Mouse (Mus musculus): ENCODE data around the gene Asb8. TPM values are rescaled to one million over a fixed set of nuclear protein-coding genes. Genes with fewer than 3 reads are reported as not detected.

The Asb8 gene
- total RNA-seq, 2 experiments from 2014 or later: 102 to 106 TPM

DNA sequence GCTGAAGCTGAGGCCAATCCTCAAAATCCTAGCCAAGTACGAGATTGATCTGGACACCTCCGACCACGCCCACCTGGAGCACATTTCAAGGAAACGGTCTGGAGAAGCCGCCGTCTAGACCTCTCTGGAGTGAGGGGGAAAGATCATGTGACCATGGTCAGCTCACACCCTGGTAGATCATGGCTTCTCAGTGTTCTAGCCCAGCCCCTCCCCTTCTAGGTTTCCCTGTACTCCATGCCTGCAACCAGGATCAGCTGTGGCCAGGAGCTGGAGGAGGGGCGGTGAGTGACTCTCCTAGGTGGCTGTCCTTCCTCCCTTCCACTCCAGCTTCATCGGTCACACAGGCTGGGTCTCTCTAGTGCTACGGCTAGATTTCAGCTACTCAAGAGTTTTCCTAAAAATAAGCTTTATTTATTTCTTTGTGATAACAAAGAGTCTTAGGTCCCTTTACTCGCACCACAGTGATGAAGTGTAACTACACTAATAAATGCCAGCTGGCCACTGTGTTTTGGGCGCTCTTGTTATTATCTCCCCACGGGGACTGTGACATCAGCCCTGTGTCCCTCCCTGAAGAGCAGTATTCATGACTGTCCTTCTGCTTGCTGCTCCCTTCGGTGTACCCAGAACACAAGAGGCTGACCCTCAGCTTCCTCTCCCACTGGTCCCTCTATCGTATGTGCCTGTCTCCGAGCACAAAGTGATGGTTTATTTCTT lies 33.3 kb downstream of the Asb8 start:
- intact Hi-C loops (cut with DNase I): loop anchor here (2.0 kb wide), 1 partner anchor 17 kb away; no protein-coding TSS in a partner anchor
- no peak for DNase-seq (ENCODE audit: low spot score)

DNA sequence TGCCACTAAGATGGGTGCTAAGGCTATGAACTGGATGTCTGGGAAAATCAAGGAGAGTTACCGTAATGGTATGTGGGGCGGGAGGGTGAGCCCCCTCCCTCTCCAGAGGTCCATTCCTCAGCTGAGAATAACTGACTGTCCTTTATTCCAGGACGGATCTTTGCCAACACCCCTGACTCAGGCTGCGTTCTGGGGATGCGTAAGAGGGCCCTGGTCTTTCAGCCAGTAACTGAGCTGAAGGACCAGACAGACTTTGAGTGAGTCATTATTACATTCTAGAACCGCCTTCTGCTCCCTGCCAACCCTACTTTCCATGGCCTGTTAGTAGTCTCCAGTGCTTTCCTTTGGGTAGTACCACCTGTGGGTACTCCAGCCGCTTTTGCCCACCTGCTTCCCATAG lies 34.0 kb downstream of the Asb8 start:
- intact Hi-C loops (cut with DNase I): loop anchor here (2.0 kb wide), 1 partner anchor 17 kb away; no protein-coding TSS in a partner anchor
- no peak for DNase-seq (ENCODE audit: low spot score)

DNA sequence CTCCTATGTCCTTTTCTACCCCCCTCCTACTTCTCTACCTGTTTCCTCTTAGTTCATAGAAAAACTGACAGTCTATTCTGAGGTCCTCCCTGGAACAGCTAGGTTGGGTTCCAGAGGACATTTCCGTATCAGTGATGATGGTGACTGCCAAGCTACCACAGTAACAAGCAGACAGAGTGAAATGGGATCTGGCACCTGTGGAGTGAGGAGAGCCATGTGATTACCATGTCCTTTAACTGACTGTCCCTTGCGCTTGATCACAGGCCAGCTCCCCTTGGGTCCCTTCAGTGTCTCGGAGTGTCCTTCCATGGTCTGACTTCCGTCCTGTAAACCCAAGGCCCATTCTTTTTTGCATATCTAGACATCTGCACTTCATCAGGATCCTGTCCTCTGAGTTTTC lies 34.4 kb downstream of the Asb8 start:
- intact Hi-C loops (cut with DNase I): loop anchor here (2.0 kb wide), 1 partner anchor 18 kb away; no protein-coding TSS in a partner anchor
- DNase-seq (ENCODE audit: low spot score): no peak

DNA sequence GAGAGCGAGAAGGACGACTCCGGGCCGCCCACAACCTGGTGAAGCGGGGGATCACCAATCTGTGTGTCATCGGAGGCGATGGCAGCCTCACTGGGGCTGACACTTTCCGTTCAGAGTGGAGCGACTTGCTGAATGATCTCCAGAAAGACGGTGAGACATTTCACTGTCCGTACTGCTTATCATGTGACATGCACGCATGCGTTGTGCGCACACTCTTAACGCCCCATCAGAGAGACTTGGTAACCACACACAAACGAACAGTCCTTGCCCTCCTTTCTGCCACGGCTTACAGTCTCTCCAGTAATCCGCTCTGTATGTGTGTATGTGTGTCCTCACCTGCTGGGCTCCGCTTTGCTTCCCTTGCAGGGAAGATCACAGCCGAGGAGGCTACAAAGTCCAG lies 44.6 kb downstream of the Asb8 start:
- DNase-seq (ENCODE audit: low spot score): no peak
- intact Hi-C loops (cut with DNase I): no loop called here

DNA sequence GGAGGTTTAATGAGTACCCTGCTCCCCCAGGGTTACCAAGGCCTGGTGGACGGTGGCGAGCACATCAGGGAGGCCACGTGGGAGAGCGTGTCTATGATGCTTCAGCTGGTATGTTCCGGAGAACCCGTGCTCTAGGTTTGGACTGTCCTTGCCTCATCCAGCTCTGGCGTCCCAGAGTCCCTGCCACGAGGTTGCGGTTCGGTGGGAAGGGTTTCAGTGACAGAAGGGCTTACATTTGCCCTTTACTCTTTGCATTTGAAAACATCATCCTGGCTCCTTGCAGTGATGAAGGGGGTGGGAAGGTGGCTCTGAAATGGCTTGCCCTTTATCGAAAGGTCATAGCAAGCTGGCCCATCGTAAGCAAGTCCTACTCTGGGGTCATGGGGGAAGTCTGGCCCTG lies 46.1 kb downstream of the Asb8 start:
- intact Hi-C loops (cut with DNase I): no loop called here
- DNase-seq (ENCODE audit: low spot score): no peak

DNA sequence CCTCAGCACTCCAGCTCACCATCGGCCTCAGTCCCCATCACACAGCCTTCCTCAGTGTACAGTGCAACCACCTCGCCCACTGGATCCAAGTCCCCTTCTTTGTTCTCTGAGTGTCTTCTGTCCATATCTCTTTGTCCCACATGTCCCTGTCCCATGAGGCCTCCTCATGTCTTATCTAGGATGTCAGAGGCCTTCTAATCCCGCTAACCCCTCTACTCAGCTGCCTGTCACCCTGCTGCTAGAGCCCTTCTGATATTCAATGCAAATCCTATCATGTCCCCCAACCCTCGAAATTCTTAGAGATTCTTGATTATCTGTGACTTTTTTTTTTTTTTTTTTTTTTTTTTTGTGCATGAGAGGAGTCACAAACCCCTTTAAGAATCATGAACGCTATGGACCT lies 49.1 kb downstream of the Asb8 start:
- intact Hi-C loops (cut with DNase I): no loop called here

DNA sequence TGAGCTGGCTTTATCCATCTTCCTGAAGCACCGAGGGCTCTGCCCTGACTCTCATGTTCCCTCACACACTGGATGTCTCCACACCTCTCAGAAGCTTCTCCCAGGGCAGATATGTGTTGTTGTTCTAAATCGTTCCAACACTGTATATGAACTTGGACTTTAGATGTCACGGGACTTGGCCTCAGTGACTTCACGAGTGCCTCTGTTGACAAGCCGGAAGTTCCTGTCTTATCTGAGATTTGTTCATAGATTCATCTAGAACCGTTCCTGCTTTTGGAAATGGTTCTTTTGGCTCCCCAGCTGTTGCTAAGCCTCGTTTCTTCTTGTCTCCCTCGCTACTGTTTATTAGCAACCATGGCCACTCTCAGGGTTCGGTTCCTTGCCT lies 49.7 kb downstream of the Asb8 start:
- DNase-seq (ENCODE audit: low spot score): no peak
- intact Hi-C loops (cut with DNase I): no loop called here

More for the DNA sequence above, 49.1 kb downstream of the Asb8 start:
- DNase-seq (ENCODE audit: low spot score): no peak

DNA sequence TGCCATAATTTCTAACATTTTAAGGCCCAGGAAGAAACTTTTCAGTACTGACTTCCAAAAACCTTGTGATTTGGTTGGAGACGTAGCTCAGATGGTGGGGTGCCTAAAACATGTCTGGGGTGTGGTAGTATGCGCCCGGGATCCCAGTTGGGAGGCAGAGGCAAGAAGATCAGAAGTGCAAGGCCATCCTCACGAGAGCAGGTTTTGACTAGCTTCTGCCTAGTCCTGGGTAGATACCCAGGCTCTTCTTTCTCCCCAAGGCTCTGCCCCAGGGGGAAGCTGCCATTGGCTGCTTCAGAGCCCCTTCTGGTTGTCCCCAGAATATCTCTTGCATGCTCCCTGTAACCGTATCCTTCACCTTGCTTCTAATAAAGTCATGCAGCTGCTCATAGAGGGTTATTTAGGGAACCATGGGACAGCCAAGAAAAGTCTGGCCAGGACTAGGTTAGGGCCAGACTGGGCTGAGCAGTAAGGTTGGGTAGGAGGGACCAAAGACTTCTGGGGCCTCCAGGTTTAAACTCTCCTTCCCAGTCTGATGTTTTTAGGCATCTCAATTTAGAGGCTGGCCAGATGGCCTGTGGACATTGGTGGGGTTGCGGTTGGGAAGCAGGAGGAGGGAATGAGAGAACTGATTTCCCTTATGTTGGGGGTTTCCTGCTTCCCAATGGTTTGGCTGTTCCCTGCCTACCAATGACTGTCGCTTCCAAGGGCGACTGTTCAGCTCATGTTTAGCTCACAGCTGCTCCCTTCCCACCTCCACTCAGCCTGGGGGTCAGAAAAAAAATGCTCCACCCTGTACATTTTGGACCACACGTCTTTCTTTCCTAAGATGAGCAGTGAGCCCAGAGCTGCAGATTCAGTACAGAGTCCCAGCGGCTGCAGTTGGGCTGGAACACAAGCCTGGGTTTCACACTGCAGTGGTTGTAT lies 50.3 kb downstream of the Asb8 start:
- intact Hi-C loops (cut with DNase I): no loop called here
- no peak for DNase-seq (ENCODE audit: low spot score)

DNA sequence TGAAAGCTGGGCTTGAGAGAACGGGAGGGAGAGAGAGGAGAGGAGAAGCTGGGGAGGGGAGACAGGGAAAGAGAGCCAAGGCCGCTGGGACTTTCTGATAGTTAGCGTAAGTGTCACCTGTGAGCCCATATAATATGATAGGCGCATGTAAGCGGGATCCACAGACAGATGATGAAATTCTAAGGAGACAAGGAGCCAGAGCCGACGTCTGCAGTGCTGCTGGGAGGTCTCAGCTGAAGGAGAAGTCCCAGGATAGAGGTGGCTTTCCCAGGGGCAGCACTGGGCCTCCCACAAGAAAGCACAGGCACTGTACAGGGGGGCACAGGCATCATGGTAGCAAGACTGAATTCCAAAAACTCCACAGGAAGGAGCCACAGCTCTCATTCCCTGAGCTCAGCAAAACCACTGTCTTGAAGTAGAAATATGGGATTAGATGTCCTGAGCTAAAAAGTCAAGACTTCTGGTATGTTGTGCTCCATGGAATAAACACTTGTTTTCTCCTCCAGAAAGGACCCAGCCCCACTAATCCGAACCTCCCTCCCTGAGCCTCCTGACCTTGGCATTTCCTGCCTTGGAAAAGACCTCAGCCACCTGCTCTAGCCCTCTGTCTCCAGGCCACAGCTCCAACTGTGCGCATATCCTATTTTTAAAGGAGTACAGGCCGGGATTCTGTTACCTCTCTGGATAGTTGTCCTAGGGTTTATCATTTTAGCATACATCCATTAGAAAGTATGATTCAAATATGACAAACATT lies 51.1 kb downstream of the Asb8 start:
- intact Hi-C loops (cut with DNase I): no loop called here
- DNase-seq (ENCODE audit: low spot score): no peak

DNA sequence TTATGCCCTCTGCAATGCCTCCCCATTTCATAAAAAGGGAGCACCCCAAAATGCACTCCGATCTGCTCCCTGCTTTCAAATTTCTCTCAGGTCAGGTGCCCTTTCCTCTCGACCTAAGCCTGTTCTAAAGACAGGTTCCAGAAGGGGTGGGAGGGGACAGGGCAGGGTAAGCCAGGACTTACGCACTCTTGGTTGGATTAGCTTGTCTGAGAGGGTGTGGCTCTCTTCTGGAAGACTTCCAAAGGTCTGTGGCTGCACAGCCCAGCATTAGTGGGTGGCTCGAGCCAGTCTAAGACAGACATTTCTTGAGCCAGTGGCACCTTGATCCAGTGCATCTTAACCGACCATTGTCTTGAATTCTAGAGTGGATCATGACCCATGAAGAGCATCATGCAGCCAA lies 53.6 kb downstream of the Asb8 start:
- DNase-seq (ENCODE audit: low spot score): no peak
- intact Hi-C loops (cut with DNase I): no loop called here

DNA sequence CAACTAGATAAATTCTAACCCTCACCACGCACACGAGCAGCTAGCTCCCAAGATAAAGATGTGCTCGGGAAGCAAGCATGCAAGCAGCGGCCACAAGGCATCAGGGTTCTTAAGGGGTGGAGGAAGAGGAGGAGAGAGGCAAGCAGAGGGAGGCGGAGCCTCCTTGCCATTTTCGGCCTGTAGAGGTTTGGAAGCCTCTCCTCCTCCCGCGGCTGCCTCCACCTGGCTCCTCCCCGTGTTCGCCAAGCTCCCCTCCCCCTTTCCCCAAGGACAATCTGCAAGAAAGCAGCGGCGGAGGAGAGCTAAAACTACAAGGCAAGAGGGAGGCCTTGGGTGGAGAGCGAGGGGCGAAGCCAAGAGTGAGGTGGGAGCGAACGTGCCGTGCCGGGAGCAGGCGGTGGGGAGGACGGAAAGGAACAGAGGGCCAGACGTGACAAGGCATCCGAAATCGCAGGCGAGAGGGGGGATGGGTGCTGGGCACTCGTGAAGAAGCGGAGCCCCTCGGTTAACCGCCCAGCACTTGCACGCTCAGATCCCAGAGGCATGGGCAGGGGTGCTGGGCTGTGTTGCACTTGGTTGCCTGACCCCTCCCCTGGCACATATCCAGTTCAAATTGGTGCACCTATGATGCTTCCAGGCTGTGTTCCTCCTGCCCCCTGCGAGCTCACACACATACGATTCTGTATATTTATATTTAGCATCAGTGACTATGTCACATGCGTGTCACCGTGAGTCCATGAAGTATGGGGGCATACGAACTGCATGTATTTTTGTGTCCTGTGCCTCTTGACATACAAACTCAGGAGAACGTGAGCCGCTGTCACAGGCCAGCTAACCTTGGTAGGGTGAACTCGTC lies 56.9 kb downstream of the Asb8 start:
- intact Hi-C loops (cut with DNase I): loop anchor here (2.0 kb wide), 1 partner anchor 16 kb away; the partner anchor contains the start of genes Pfkm and Senp1
- peak; percentile 76 for DNase-seq (ENCODE audit: low spot score)

DNA sequence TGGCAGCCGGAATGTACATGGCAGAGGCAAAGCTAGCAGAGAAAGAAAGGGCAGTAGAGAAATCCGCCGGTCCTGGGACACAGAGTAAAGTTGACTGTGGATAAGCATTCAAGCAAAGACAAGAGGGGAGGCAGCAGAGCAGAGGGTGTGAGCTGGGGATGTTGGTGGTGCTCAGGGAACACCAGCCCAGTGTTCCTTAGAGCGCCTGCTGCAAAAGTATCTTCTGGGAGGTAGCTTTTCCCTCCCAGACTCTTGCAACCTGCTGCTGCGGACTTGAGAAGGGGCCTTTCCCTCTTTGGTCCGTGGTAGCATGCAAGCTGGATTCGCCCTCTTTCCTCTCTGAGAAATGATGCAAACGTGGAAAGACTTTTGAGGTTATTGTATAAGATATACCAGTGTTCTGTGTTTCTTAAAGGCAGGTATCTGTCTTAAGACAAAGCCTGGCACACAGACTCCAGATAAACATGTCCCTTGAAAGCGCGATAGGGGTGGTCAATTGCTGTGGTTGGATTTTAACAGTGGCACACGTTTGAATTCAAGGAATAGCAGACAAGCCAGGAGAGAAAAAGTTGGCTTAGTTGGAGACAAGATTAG lies 57.6 kb downstream of the Asb8 start:
- no peak for DNase-seq (ENCODE audit: low spot score)
- intact Hi-C loops (cut with DNase I): loop anchor here (2.0 kb wide), 1 partner anchor 15 kb away; the partner anchor contains the start of genes Pfkm and Senp1

DNA sequence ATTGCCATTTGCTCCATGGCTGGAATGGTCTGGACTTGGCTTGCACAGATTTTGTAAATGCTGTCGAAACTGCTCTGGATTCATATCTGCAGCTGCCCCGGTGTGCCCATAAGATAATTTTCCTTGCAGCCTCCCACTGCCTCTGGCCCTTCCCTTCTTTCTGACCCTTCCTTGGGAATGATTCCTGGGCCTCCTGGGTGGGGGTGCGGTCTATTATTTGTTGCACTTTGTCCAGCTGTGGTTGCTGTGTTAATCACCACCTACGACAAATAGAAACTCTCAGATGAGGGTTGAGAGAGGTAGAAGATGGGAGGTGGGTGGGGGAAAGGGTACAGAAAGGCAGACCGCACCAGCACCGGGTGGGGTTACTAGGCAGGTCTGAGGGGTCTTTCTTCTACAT lies 58.2 kb downstream of the Asb8 start:
- intact Hi-C loops (cut with DNase I): no loop called here

DNA sequence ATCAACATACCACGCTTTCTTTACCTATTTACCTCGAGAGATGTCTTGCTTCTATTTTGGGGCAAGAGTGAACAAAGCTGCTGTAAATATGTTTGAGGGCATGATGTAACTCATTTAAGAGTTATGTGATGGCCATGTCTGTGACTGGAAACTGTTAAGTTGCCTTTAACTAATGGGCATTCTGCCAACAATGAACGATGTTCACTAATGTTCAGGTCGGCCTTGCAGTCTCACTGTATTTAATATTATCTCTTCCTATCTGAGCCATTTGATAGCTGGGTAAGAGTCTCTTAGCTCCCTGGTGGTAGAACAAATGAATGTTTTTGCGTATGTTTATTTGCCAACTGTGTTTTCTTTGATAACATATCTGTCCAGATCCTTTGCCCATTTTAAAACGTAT lies 58.9 kb downstream of the Asb8 start:
- DNase-seq (ENCODE audit: low spot score): no peak
- intact Hi-C loops (cut with DNase I): no loop called here

More for the DNA sequence above, 58.2 kb downstream of the Asb8 start:
- DNase-seq (ENCODE audit: low spot score): no peak

DNA sequence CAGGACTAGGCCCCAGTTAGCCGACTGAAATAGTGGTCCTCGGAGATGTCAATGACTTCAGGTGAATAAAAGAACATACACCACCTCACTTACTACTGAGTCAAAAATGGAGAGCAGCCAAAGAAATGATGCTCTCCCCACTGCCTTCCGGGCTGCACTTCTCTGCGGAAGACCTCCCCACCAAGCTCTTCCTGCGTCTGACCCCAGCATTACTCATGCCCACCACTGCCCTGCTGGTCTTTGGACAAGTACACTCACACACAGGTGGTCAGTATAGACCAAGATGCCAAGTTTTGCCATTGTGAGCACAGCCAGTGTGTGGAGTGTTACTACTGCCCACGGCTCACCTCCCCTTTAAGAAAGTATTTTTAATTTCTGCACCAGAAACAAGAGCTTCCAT lies 63.0 kb downstream of the Asb8 start:
- intact Hi-C loops (cut with DNase I): no loop called here
- no peak for DNase-seq (ENCODE audit: low spot score)

DNA sequence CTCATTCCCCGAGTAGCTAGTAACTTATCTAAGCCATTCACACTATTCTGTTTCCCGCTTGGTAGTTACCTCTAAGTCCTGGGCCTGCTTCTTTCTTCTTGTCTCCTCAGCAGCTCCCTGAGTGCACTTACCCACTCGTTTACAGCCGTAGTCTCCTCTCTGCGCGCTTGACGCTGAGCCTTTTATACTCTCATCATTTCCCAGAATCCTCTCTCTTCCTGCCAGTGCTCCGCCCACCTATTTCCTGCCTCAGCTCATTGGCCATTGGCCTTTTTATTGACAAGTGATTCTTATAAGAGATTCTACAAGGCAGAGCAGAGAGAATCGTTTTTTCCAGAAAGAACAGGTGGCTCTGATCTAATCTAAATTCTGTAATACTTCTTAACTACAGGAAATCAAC lies 66.9 kb downstream of the Asb8 start:
- intact Hi-C loops (cut with DNase I): no loop called here
- no peak for DNase-seq (ENCODE audit: low spot score)

DNA sequence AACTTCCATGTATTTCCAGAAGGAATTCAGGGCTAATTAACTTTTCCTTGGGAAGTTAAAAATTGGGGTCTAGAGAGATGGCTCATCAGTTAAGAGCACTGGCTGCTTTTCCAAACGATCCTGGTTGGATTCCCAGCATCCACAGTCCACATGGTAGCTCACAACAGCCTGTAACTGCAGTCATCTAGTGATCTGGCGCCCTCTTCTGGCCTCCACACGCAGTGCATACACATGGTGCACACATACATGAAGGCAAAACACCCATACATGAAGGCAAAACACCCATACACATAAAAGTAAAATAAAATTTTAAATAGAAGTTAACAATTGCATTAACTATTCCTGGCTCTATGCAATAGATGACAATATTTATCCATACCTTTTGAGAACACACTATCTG lies 68.5 kb downstream of the Asb8 start:
- intact Hi-C loops (cut with DNase I): no loop called here

DNA sequence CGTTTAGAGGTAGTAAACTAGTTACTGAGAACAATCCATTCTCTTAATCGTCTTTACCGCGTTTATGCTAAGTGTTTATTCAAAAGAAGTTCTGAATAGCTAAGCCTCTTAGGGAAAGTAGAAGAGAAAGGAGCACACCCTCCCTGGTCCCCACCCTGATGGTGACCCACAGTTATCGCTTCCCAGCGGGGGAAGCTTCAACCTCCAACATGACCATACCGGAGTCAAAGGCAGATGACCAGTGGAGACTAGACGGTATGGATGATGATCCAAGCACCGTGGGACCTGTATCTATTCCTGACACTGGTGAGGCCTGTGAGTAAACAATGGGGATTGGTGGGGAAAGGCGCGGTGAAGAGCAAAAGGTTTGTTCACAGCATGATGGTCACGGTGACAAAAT lies 70.5 kb downstream of the Asb8 start:
- intact Hi-C loops (cut with DNase I): loop anchor here (5.0 kb wide), 2 partner anchors 77 to 292 kb away; no protein-coding TSS in a partner anchor
- DNase-seq (ENCODE audit: low spot score): no peak

More for the DNA sequence above, 68.5 kb downstream of the Asb8 start:
- DNase-seq (ENCODE audit: low spot score): no peak

Data from heart, postnatal 25 days (tissue).